Mouse (Mus musculus) heart, adult 18-20 months (tissue): ENCODE data around the gene Ndufa8. TPM values are rescaled to one million over a fixed set of nuclear protein-coding genes. Genes with fewer than 3 reads are reported as not detected.

Experiments
- DNase-seq, 2 experiments: peaks; one replicate each; pipeline ENCODE4 v3.0.0; 2021 to 2022; ENCODE audit warnings: mixed read lengths in 1 of 2
- total RNA-seq, 2 experiments: library from RNA; stranded (reverse); gene quantifications; 2 replicates each; pipeline ENCODE4 v1.2.3; 2021

Gene Ndufa8
- total RNA-seq, 2 experiments from 2014 or later, result 687 to 800 TPM

GRCm38 (mm10) chr2:36048164-36048563 lies 1.0 kb downstream of the Ndufa8 start:
- no peak for DNase-seq

GRCm38 (mm10) chr2:36040872-36041271 lies 8.3 kb downstream of the Ndufa8 start:
- peak in 1 of 2 experiments; percentile 32 for DNase-seq

GRCm38 (mm10) chr2:36039297-36039985 lies 9.8 kb downstream of the Ndufa8 start:
- peak in 1 of 2 experiments; percentile 9 for DNase-seq

GRCm38 (mm10) chr2:36035413-36036081 lies 13.7 kb downstream of the Ndufa8 start:
- peak; percentile 26 to 59 for DNase-seq

- no peak for DNase-seq
Observed at GRCm38 (mm10) chr2:36034898-36035297, 14.3 kb downstream of the Ndufa8 start.

GRCm38 (mm10) chr2:36033966-36034365 lies 15.2 kb downstream of the Ndufa8 start:
- peak; percentile 19 to 37 for DNase-seq

GRCm38 (mm10) chr2:36032884-36033283 lies 16.3 kb downstream of the Ndufa8 start:
- no peak for DNase-seq

GRCm38 (mm10) chr2:36023291-36023690 lies 25.9 kb downstream of the Ndufa8 start:
- peak; percentile 58 to 86 for DNase-seq

GRCm38 (mm10) chr2:36021385-36022159 lies 27.6 kb downstream of the Ndufa8 start:
- DNase-seq, result peak; percentile 63 to 84

GRCm38 (mm10) chr2:36013010-36013409 lies 36.2 kb downstream of the Ndufa8 start:
- DNase-seq, result peak in 1 of 2 experiments; percentile 79

- DNase-seq, result no peak
Observed at GRCm38 (mm10) chr2:36011331-36011825, 37.8 kb downstream of the Ndufa8 start.

- DNase-seq, result no peak
Observed at GRCm38 (mm10) chr2:36010579-36010978, 38.6 kb downstream of the Ndufa8 start.

GRCm38 (mm10) chr2:36009386-36009785 lies 39.8 kb downstream of the Ndufa8 start:
- peak; percentile 72 to 84 for DNase-seq

GRCm38 (mm10) chr2:36008071-36008470 lies 41.1 kb downstream of the Ndufa8 start:
- DNase-seq, result peak; percentile 39 to 75

GRCm38 (mm10) chr2:36002188-36002587 lies 47.0 kb downstream of the Ndufa8 start:
- no peak for DNase-seq

GRCm38 (mm10) chr2:36000390-36000789 lies 48.8 kb downstream of the Ndufa8 start:
- DNase-seq, result no peak

GRCm38 (mm10) chr2:35999212-35999611 lies 50.0 kb downstream of the Ndufa8 start:
- DNase-seq, result no peak

- no peak for DNase-seq
Observed at GRCm38 (mm10) chr2:35998416-35998815, 50.8 kb downstream of the Ndufa8 start.

GRCm38 (mm10) chr2:35996753-35997152 lies 52.5 kb downstream of the Ndufa8 start:
- no peak for DNase-seq

- peak; percentile 57 to 79 for DNase-seq
Observed at GRCm38 (mm10) chr2:35994303-35994702, 54.9 kb downstream of the Ndufa8 start.

- no peak for DNase-seq
Observed at GRCm38 (mm10) chr2:35993481-35993880, 55.7 kb downstream of the Ndufa8 start.

- DNase-seq, result no peak
Observed at GRCm38 (mm10) chr2:35992259-35992658, 56.9 kb downstream of the Ndufa8 start.
